Mouse (Mus musculus) c-Kit-positive CD71-positive TER-119-negative erythroid progenitor cells, embryonic 14.5 days (primary cell): ENCODE measurements around the gene Atp1a3.
A peak's percentile ranks its signal among the peaks of the same experiment; 100 is the strongest.

Experiments used
- DNase-seq: peaks from one replicate; pipeline ENCODE4 v3.0.0-alpha.2; 2013; ENCODE audit warnings: low read depth

Atp1a3 gene

DNA sequence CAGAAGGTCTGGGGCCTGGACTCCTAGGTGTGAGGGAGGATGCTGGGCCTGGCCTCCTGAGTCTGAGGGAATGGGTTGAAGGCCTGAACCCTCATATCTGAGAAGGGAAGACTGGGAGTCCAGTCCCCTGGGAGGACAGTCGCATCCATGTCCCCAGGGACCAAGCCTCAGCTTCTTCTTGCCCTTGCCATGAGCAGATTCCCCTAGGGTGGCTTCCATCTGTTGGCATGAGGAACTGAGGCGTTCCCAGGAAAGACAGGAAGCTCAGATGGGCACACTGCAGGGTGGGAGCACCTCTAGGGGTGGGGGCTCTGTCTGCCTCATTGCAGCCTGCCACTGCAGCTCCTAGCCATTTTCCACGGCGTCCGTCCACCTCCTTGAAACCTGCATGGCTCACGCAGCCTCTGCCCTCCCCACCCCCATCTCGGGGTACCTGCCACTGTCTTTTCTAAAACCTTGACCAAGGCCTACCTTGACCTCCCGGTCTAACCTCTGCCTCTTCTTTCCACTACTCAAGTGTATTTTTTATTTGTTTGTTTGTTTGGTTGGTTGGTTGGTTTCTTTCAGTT is 1.9 kb downstream of the Atp1a3 start:
- no peak for DNase-seq

DNA sequence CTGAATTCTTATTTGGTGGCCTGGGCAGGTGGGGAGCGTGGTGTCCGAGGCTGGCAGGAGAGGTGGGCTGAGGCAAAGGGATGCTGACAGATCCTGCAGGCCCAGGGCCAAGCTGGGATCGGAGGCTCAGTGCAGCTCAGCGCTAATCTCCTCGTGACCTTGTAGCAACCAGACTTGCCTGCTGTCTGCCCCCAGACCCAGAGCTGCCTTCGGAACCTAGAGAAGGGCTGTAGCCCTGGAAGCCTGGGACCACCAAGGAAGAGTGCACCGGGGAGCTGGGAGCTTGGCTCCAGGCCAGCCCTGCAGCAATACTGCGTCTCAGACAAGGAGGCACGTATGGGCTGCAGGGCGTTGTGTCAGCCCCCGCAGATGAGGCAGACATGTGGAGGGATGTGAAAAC is 2.5 kb downstream of the Atp1a3 start:
- DNase-seq, result no peak

DNA sequence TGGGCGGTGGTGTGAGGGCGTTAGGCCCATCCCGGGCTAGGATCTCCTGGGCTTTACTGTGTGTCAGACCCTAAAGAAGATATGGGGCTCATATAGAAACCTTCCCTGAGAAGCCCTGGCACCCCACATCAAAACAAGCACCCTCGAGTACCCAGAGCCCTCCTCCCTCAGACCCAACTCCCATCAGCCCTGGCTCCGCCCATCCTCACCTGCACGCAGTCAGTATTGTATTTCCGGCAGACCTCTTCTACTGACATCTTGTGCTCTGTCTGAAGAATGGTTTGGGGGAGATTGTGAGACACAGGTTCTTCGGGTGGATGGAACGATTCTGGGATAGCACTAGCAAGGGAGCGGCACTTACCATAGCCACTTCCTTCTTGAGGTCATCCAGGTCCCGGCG is 5.0 kb downstream of the Atp1a3 start:
- no peak for DNase-seq

DNA sequence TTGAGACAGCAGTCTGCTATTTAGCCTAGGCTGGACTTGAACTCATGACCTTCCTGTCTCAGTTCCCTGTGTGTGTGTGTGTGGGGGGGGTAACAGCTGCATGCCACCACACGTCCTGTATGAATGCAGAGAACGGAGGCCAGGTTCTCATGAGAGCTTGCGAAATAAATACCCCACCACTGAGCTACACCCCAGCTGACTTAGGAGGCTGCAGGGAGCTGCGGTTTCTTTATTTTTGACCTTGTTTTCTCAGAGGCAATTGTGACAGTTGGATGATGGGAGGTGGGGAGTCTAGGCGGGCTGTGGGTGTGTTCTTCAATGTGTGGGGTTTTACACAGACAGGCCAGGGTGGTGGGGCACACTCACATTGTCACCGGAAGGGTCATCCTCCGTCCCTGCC is 5.5 kb downstream of the Atp1a3 start:
- no peak for DNase-seq

DNA sequence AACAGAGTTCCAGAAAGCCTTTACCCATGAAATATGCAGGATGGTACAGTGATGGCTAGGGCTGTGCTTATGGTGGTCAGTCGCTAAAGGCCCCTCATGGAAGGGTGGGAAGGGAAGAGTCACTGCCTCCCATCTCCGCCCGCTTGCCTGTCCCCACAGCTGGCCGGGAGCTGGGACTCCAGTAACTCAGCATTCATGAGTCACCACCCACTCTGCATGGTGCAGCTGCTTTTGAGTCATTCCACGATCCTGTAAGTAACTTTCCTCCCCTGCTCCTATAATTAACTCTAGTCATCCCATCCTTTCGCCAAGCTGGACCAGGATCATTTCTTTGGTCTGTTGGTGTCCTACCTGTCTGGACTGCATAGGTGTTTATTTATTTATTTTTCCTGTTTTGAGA is 12.7 kb downstream of the Atp1a3 start:
- no peak for DNase-seq

DNA sequence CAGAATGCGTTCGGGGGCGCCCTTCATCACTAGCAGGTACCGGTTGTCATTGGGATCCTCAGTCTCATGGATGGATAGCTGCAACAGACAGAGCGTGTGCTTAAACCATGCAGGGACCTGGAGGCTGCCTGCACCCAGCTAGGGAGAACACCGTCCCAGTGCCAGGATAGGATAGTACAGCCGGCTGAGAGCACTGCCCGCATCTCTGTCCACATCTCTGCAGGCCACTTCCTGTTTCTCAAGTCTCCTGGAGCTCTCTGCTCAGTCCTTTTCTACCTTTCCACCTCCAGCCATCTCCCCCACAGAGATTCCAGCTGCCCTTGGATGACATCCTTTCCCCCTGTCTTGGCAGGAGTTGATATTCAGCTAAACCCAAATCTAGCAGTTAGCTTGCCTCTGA is 15.3 kb downstream of the Atp1a3 start:
- DNase-seq, result no peak

DNA sequence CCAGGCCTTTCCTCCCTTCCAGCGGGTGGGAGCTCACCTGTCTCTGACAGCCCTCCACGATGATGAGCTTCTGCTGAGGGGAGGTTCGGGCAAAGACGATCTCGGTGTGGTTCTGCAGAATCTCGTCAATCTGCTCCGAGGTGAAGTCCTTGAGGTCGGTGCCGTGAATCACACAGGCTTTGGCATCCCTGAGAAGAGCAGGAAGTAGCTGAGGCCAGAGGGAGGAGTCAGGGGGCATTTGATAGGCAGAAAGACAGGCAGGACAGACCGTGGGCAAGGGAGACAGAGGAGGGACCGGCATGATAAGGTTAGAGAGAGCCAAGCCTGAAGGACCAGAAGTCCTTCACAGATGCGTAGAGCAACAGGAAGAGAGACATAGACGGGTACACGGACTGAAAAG is 17.8 kb downstream of the Atp1a3 start:
- no peak for DNase-seq

DNA sequence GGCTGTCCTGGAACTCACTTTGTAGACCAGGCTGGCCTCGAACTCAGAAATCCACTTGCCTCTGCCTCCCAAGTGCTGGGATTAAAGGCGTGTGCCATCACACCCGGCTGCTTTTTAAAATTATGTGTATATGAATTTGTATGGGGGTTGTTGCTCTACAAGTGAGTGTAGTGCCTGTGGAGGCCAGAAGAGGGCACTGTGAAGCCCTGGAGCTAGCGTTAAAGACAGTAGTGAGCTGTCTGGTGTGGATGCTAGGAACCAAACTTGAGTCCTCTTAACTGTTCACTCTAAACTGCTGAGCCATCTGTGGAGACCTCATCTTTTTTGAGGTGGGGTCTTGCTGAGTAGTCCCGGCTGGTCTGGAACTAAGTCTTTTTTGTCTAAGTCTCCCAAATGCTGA is 20.0 kb downstream of the Atp1a3 start:
- DNase-seq, result no peak

DNA sequence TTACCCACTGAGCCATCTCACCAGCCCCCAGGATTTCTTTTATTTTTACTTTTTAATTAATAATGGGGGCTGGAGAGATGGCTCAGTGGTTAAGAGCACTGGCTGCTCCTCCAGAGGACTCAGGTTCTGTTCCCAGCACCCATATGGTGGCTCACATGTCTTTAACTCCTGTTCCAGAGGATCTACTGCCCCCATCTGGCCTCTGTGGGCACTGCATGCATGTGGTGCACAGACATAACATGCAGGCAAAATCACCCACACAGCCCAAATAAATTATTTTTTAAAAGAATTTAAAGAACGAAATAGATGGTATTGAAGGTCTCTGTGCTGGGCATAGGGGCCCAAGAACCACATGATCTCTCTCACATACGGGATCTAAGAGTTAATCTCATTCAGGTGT is 21.5 kb downstream of the Atp1a3 start:
- no peak for DNase-seq

DNA sequence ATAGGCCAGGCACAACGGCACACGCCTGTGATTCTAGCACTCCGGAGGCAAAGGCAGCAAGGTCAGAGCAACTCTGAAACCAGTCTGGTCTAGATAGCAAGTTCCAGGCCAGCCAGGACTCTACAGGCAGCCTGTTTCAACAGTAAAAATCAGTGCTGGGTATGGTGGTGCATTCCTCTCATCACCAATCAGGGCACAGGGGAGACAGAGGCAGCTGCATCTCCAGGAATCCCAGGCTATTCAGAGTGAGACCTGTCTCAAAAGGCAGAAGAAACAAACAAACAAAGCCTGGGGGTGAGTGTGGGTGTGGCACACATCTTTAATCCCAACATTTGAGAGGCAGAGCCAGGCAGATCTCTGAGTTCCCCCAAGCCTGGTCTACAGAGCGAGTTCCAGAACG is 22.4 kb downstream of the Atp1a3 start:
- DNase-seq, result no peak

DNA sequence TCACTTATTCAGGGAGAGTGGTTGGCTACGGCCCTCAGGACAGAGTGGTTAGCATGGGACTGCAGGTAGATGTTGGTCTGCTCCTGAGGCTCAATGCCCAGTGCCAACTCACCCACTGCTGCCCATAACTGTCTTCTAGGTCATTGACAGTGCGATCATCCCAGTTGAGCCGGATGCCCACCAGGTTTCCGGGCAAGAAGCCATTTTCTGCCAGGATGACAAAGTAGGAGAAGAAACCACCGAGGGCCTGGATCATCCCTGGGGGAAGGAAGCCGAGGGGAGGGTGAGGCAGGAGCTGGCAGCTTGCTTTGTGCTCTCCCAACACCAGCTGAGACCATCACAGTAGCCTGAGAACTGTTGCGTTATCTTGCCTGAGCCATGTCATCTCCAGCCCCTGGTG is 25.3 kb downstream of the Atp1a3 start:
- DNase-seq, result no peak

DNA sequence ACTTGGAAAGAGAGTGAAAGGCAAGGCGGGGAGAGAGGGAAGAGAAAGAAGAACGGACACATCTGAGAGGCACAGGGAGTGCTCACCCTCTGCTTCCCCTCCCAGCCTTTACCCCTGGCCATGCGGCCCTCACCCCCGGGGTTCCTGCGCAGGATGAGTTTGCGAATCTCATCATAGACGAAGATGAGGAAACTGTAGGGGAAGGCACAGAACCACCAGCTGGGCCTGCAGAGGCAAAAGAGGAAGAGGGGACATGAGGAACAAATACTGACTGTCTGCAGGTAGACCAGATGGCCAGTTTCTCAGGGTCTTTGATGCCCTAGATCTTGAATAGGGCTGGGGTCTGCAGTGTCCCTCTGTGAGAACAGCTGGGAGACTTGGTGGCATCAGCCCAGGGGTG is 27.0 kb downstream of the Atp1a3 start:
- no peak for DNase-seq

DNA sequence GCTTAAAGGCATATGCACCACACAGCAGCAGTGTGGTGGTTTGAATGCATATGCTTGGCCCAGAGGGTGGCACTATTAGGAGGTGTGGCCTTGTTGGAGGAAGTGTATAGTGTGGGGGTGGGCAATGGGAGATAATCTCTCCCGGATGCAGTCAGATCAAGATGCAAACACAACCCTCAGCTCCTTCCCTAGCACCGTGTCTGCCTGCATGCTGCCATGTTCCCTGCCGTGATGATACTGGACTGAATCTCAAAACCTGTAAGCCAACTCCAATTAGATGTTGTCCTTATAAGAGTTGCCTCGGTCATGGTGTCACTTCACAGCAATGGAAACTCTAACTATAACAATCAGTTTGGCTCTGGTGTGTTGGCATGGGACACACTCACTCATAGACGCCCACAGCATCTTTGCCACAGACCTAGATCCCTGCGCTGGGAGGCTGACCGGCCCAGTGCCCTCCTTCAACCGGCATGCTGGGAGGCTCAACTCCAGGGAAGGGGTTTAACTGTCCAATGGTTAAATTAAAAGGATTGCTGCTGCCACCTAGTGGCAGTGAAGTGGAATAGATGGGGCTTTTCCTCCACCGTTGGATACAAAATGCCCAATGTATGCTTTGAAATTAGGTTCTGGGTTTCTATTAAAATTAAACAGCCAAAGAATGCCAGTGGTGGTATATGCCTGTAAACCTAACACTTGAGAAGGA is 30.7 kb downstream of the Atp1a3 start:
- DNase-seq, result peak; percentile 44

DNA sequence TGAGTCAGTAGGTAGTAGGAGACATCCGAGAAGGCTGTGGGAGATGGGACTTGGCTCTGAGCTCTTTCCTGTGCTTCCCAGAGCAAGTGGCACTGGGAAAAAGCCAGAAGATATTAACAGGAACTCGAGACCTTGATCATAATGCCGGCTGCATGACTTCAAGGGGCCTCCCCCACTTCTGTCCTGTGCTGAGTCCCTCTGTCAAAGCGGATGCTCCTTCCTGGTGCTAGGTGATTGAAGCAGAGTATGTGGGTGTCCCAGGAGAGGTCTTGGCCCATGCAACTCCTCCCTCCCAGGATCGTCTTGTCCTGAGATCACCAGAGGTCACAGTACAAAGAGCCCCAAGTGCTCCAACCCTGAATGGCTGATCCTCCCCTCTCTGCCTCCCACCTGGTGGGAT is 31.9 kb downstream of the Atp1a3 start:
- DNase-seq, result no peak

DNA sequence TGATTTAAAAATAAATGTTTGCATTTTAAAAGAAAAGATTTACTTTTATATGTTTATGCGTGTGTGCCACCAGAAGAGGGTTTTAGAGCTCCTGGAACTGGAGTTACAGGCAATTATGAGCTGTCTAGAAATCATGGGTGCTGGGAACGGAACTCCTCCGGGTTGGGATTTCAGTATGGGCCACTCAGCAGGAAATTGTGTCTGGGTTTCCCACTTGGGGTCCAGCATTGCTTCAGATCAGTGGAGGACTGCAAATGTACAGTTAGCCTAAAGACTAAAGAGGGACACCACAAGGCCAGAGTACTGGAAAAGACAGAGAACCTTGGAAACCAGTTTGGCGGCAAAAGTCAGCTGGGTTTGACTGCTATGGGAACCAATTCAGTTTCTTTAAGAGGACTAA is 32.5 kb downstream of the Atp1a3 start:
- DNase-seq, result no peak

DNA sequence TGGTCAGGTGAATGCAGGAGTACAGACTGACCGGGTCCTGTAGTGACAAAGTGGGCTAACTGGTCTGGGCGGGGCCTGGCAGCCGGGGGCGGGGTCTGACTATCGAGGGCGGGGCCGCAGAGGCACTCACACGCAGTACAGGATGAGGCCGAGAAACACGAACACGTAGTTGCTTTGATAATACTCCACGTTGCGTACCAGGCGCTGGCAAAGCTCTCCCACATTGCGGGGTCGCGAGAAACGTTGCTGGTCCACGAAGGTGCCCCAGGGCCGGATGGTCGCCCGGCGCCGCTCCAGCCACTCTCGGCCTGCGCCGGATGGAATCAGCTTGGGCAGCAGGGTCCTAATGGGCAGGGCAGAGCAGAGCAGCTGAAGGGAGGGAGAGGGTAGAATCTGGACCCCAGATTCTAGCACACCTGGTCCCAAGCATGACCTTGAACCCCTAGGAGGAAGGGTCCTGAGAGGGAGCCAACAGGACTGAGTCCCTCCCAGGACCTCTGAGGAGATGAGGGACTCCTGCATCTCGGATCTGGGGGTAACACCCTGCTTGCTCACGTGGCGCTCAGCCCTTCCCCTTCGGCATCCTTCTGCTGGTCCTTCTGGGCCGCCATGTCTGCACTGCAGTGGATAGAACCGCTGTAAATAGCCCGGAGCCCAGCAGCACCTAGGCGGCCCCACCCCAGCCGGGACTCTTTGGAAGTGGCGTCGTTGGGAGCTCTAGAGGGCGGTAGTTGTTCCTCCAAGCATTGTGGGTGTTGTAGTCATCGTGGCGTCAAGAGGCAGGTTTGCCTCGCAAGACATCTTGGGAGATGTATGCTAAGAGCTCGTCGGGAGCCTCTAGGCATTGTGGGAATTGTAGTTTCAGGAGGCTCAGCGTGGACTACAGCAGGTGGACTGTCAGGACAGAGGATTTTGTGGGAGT is 33.5 kb downstream of the Atp1a3 start, which contains the start of gene Rabac1:
Rabac1 (minus strand) TSS at position 783 of the 922 bp plus-strand sequence.
- peak; percentile 94 for DNase-seq

DNA sequence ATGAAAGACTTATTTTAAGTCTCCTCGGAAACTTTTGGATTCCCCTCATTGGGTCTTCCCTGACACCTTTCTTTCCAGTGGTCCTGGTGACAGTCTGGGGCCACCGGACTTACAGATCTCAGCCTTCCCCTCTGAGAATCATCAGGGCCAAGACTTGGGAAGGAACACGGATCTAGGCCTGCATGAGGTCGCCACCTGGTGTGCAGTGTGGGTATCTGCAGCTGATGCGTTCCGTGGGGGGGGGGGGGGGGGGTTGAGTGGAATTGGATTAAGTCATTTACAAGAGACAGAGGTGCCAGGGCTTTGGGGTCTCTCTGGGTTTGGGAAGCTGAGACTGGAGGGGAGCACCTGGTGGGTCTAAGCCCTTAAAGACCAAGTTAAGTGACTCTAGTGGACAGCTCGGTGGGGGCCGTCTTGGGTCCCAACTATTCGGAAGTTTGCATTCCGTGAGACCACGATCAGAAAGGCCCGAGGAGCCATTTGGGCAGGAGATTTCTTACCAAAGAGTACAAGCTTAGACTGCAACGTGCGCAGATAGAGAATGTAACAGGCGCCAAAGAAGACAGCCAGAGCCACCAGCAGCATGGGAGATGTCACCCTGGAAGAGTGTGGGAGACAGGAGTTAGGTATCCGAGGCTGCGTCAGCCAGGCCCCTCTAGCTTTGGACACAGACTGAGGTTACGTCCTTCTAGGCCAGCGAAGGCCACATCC is 34.3 kb downstream of the Atp1a3 start:
- peak; percentile 48 for DNase-seq

DNA sequence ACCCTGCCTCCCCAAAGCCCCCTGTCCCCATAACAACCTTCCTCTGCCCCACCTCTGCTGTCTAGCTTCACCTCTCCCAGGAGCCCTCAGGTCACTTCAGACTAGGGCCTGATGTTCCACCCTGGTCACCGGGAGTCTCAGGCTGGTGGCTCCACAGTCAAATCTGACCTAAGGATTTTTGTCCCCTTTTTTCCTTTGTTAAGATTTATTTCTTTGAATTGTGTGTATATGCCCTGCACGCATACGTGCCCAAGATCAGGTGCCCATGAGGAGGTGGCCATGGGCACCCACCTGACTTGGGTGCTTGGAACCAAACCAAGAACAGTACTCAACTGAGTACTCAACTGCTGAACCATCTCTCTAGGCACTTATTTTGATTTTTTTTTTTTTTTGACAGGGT is 35.4 kb downstream of the Atp1a3 start:
- DNase-seq, result no peak

DNA sequence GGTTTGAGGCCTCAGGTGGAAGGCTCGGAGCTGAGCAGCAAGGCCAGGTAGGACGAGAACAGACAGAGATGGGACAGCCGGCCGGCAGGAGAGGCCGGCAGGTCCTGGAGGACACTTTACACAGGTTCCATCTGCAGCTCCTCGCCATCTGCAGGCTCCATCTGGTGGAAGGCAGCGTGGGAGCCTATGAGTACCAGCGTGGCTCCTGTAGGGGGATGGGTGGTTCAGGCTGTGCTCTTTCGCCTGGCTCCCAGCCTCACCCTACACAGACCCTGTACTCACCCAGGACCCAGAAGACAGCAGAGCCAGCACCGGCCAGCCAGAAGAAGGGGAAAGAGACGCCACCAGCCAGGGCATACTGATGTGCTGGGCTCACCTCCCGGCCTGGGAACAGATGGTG is 36.0 kb downstream of the Atp1a3 start:
- no peak for DNase-seq

DNA sequence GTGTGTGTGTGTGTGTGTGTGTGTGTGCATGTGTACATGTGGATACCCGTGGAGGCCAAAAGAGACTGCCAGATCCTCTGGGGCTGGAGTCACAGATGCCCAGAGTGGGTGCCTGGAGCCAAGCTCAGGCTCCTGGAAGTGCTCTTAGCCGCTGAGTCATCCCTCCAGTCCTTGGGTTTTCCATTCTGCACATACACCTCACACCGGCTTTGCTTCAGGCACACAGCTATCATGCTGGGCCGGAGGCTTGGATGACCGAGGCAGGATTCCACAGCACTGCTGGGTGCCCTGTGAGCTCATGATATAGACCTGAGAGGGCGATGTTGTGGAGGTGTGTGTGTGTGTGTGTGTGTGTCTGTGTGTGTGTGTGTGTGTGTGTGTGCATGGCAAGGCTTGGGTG is 37.3 kb downstream of the Atp1a3 start:
- no peak for DNase-seq

DNA sequence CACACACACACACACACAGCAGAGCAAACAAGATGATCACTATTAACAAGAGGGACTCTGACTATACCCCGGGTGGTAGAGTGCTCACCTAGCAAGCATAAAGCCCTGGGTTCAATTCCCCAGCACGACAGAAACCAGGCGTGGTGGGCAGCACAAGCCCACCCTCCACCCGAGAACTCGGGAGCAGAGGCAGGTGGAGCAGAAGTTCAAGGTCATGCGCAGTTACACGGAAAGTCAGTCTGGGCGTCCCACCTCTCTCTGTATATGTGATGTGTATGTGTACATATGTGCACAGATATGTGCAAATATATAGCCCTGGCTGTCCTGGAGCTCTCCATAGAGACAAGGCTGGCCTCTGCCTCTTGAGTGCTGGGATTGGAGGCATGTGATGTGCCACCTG is 37.8 kb downstream of the Atp1a3 start:
- no peak for DNase-seq

DNA sequence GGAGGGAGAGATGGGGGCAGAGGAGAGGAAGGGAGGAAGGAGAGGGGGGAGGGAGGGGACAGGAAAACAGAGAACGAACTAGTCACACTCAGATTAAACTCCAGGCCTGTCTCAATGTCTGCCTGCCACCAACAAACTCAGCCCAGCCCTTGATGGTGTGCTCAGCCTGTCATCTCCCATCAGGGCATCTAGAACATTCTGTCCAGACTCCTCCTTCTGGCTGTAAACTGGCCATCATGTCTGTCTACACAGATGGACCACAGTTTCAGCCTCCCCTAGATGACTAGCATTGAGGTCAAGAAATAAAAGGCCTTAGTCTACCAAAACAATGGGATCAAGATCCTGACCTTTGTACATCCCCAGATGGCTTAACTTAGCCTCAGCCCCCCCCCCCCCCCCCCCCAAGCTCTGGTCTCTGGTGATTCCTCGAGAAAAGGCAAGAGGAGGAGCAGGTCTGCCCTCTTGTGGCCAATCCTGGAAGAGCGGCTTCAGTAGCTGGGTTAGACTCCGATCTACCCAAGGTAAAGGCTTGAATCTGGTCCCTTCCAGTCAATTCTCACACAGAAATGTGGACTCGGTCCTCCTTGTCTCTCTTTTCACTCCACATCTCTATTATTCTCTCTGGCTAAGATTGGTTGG is 40.7 kb downstream of the Atp1a3 start:
- DNase-seq, result peak; percentile 49
